Mouse (Mus musculus) midbrain, embryonic 13.5 days (tissue): ENCODE measurements around the gene Nprl2. TPM values are rescaled to one million over a fixed set of nuclear protein-coding genes. Genes with fewer than 3 reads are reported as not detected.

Experiments
- ATAC-seq: fragments of 200-750 bp; cut with Nextera tagmentation; 2 replicates; pipeline ENCODE4 v1.8.0; 2017; ENCODE audit warnings: mild to moderate bottlenecking, moderate TSS enrichment, moderate library complexity
- H3K27ac ChIP-seq: fragments of 300-500 bp; sonication (generic); 2 replicates; pipeline ENCODE4 v1.5.1; 2015; ENCODE audit warnings: inconsistent platforms, mild to moderate bottlenecking, moderate library complexity
- H3K27me3 ChIP-seq: fragments of 300-500 bp; sonication (generic); 2 replicates; pipeline ENCODE4 v1.6.1; 2015; ENCODE audit warnings: mild to moderate bottlenecking, inconsistent platforms
- H3K36me3 ChIP-seq: fragments of 300-500 bp; sonication (generic); 2 replicates; pipeline ENCODE4 v1.6.1; 2015; ENCODE audit warnings: mild to moderate bottlenecking, inconsistent platforms
- H3K4me1 ChIP-seq: fragments of 300-500 bp; sonication (generic); replicated peaks from 2 replicates; pipeline ENCODE4 v1.6.1; 2015; ENCODE audit warnings: inconsistent platforms
- H3K4me2 ChIP-seq: fragments of 300-500 bp; sonication (generic); replicated peaks from 2 replicates; pipeline ENCODE4 v1.6.1; 2015; ENCODE audit warnings: moderate library complexity, mild to moderate bottlenecking, inconsistent platforms
- H3K4me3 ChIP-seq: fragments of 300-500 bp; sonication (generic); replicated peaks from 2 replicates; pipeline ENCODE4 v1.5.1; 2015; ENCODE audit warnings: mild to moderate bottlenecking, inconsistent platforms
- H3K9ac ChIP-seq: fragments of 300-500 bp; sonication (generic); replicated peaks from 2 replicates; pipeline ENCODE4 v1.6.1; 2015; ENCODE audit warnings: mild to moderate bottlenecking, inconsistent platforms
- H3K9me3 ChIP-seq: fragments of 300-500 bp; sonication (generic); 2 replicates; pipeline ENCODE4 v1.6.1; 2016; ENCODE audit warnings: mild to moderate bottlenecking, inconsistent platforms
- whole genome bisulfite sequencing: fragments of 180-500 bp; shearing (Covaris S2); methylation state at CpG from one replicate; pipeline ENCODE4 v1.1.7; 2015; 5-methylcytosine and 5-hydroxymethylcytosine counted together
- polyA plus RNA-seq: library from polyadenylated mRNA; unstranded; fragments of >200 nt; fragmentation: Nextera tagmentation; extraction: Ambion mirVana; gene quantifications from 2 replicates; pipeline ENCODE4 v1.2.1, GENCODE M21; 2015

The Nprl2 gene
- polyA plus RNA-seq, 1 experiment from 2014 or later, result 67.7 TPM

GRCm38 (mm10) chr9:107512326-107512725 lies 29.7 kb upstream of the Nprl2 start:
- H3K27me3 ChIP-seq, result no peaks in the 10 kb centered on the region
- H3K27ac ChIP-seq, result peak overlapping the region; percentile 82
- H3K9ac ChIP-seq, result no peak overlapping the region
- 51% methylated on average over 16 of the region's 16 CpGs for WGBS
- H3K4me1 ChIP-seq, result peaks cover 69% of the 10 kb centered on the region
- H3K9me3 ChIP-seq, result no peaks in the 10 kb centered on the region
- no peak overlapping the region for H3K4me2 ChIP-seq
- no peak for ATAC-seq
- H3K4me3 ChIP-seq, result no peak overlapping the region
- peaks cover 11% of the 10 kb centered on the region; the same call in 1 of the 2 replicates for H3K36me3 ChIP-seq

GRCm38 (mm10) chr9:107514303-107514955 lies 27.6 kb upstream of the Nprl2 start:
- H3K4me3 ChIP-seq, result no peak overlapping the region
- WGBS, result 27% methylated on average over 14 of the region's 14 CpGs
- H3K27me3 ChIP-seq, result no peaks in the 10 kb centered on the region
- H3K4me2 ChIP-seq, result no peak overlapping the region
- H3K9ac ChIP-seq, result no peak overlapping the region
- H3K9me3 ChIP-seq, result no peaks in the 10 kb centered on the region
- ATAC-seq, result peak; percentile 60
- peak overlapping the region; percentile 5; the same call in 1 of the 2 replicates for H3K27ac ChIP-seq
- peaks cover 20% of the 10 kb centered on the region for H3K36me3 ChIP-seq
- H3K4me1 ChIP-seq, result peaks cover 48% of the 10 kb centered on the region

- H3K36me3 ChIP-seq, result peaks cover 32% of the 10 kb centered on the region
- H3K4me1 ChIP-seq, result peaks cover 28% of the 10 kb centered on the region
- no peak overlapping the region for H3K4me2 ChIP-seq
- no peaks in the 10 kb centered on the region for H3K9me3 ChIP-seq
- no peak overlapping the region for H3K9ac ChIP-seq
- peaks cover 11% of the 10 kb centered on the region for H3K27me3 ChIP-seq
- 28% methylated on average over 6 of the region's 6 CpGs for WGBS
- no peak for ATAC-seq
- H3K27ac ChIP-seq, result peak overlapping the region; percentile 4
- H3K4me3 ChIP-seq, result no peak overlapping the region
Observed at GRCm38 (mm10) chr9:107520331-107520730, 21.7 kb upstream of the Nprl2 start.

- 67% methylated on average over 5 of the region's 5 CpGs for WGBS
- peaks cover 32% of the 10 kb centered on the region for H3K36me3 ChIP-seq
- 0 out of 2 replicates have a peak, but pooled peaks have one; percentile 5 for ATAC-seq
- H3K4me2 ChIP-seq, result no peak overlapping the region
- no peak overlapping the region for H3K4me3 ChIP-seq
- H3K9me3 ChIP-seq, result no peaks in the 10 kb centered on the region
- peak overlapping the region; percentile 4 for H3K27ac ChIP-seq
- peaks cover 30% of the 10 kb centered on the region for H3K4me1 ChIP-seq
- peaks cover 20% of the 10 kb centered on the region for H3K27me3 ChIP-seq
- H3K9ac ChIP-seq, result no peak overlapping the region
Observed at GRCm38 (mm10) chr9:107521190-107521589, 20.8 kb upstream of the Nprl2 start.

GRCm38 (mm10) chr9:107521711-107522399 lies 20.2 kb upstream of the Nprl2 start:
- ATAC-seq, result peak; percentile 62
- H3K27me3 ChIP-seq, result peaks cover 27% of the 10 kb centered on the region
- no peaks in the 10 kb centered on the region for H3K9me3 ChIP-seq
- peak overlapping the region; percentile 55 for H3K9ac ChIP-seq
- H3K36me3 ChIP-seq, result peaks cover 30% of the 10 kb centered on the region
- H3K4me3 ChIP-seq, result no peak overlapping the region
- H3K4me2 ChIP-seq, result peak overlapping the region; percentile 28
- peak overlapping the region; percentile 68 for H3K27ac ChIP-seq
- H3K4me1 ChIP-seq, result peaks cover 37% of the 10 kb centered on the region
- 19% methylated on average over 23 of the region's 25 CpGs for WGBS

GRCm38 (mm10) chr9:107522400-107522711 lies 19.7 kb upstream of the Nprl2 start:
- peaks cover 32% of the 10 kb centered on the region for H3K27me3 ChIP-seq
- peak; percentile 31 for ATAC-seq

GRCm38 (mm10) chr9:107526198-107527026 lies 15.6 kb upstream of the Nprl2 start:
- Histone ChIP-seq H3K4me3 (peak overlapping the region; percentile 30), H3K36me3 (peaks cover 14% of the 10 kb centered on the region), H3K27me3 (peaks cover 40% of the 10 kb centered on the region), H3K4me1 (peaks cover 26% of the 10 kb centered on the region), H3K4me2 (peak overlapping the region; percentile 49), H3K27ac (no peak overlapping the region), H3K9ac (peak overlapping the region; percentile 44; the same call in 1 of the 2 replicates), H3K9me3 (no peaks in the 10 kb centered on the region)
- WGBS, result 4% methylated on average over 41 of the region's 44 CpGs
- ATAC-seq, result peak; percentile 46

More at GRCm38 (mm10) chr9:107522400-107522711, 19.7 kb upstream of the Nprl2 start:
- Histone ChIP-seq H3K9me3 (no peaks in the 10 kb centered on the region), H3K27ac (peak overlapping the region; percentile 68), H3K36me3 (peaks cover 25% of the 10 kb centered on the region), H3K4me2 (peak overlapping the region; percentile 28), H3K4me3 (no peak overlapping the region), H3K4me1 (peaks cover 41% of the 10 kb centered on the region), H3K9ac (peak overlapping the region; percentile 55)
- 39% methylated on average over 2 of the region's 2 CpGs for WGBS

GRCm38 (mm10) chr9:107533791-107534407 lies 8.1 kb upstream of the Nprl2 start, which contains the start of gene Tmem115:
Gene Tmem115, plus strand, starts transcription at chr9:107533945.
- no peaks in the 10 kb centered on the region for H3K9me3 ChIP-seq
- H3K27ac ChIP-seq, result peak within 1 kb of the TSS; percentile 71; the same call in 1 of the 2 replicates
- peaks cover 16% of the 10 kb centered on the region for H3K36me3 ChIP-seq
- H3K27me3 ChIP-seq, result no peaks in the 10 kb centered on the region; the same call in 1 of the 2 replicates
- ATAC-seq, result peak; percentile 99
- peaks cover 37% of the 10 kb centered on the region for H3K4me1 ChIP-seq
- peak within 1 kb of the TSS; percentile 100 for H3K4me2 ChIP-seq
- H3K9ac ChIP-seq, result peak within 1 kb of the TSS; percentile 96
- under 1% methylated on average over 48 of the region's 48 CpGs for WGBS
- peak within 1 kb of the TSS; percentile 89 for H3K4me3 ChIP-seq

- under 1% methylated on average over 40 of the region's 40 CpGs for WGBS
- Histone ChIP-seq H3K9me3 (no peaks in the 10 kb centered on the region), H3K27me3 (no peaks in the 10 kb centered on the region; the same call in 1 of the 2 replicates), H3K9ac (peak overlapping the region; percentile 96), H3K27ac (peak overlapping the region; percentile 71; the same call in 1 of the 2 replicates), H3K4me1 (peaks cover 37% of the 10 kb centered on the region), H3K36me3 (peaks cover 23% of the 10 kb centered on the region), H3K4me2 (peak overlapping the region; percentile 100), H3K4me3 (peak overlapping the region; percentile 89)
- no peak for ATAC-seq
Observed at GRCm38 (mm10) chr9:107534408-107535202, 7.4 kb upstream of the Nprl2 start.

- Histone ChIP-seq H3K9me3 (no peaks in the 10 kb centered on the region), H3K27me3 (no peaks in the 10 kb centered on the region), H3K4me2 (no peak overlapping the region), H3K36me3 (peaks cover 32% of the 10 kb centered on the region), H3K27ac (no peak overlapping the region), H3K4me3 (no peak overlapping the region), H3K4me1 (peaks cover 60% of the 10 kb centered on the region), H3K9ac (no peak overlapping the region)
- 95% methylated on average over 7 of the region's 7 CpGs for WGBS
- no peak for ATAC-seq
Observed at GRCm38 (mm10) chr9:107538231-107538630, 3.8 kb upstream of the Nprl2 start.

GRCm38 (mm10) chr9:107538711-107539110 lies 3.3 kb upstream of the Nprl2 start:
- H3K4me3 ChIP-seq, result no peak overlapping the region
- 96% methylated on average over 3 of the region's 3 CpGs for WGBS

More at GRCm38 (mm10) chr9:107538711-107539110, 3.3 kb upstream of the Nprl2 start:
- H3K27ac ChIP-seq, result no peak overlapping the region
- no peak for ATAC-seq
- H3K27me3 ChIP-seq, result no peaks in the 10 kb centered on the region
- H3K36me3 ChIP-seq, result peaks cover 36% of the 10 kb centered on the region
- peaks cover 60% of the 10 kb centered on the region for H3K4me1 ChIP-seq
- H3K4me2 ChIP-seq, result no peak overlapping the region
- H3K9ac ChIP-seq, result no peak overlapping the region
- no peaks in the 10 kb centered on the region for H3K9me3 ChIP-seq
